Mouse (Mus musculus) thymus, adult 2 months (tissue): ENCODE data around the gene Rtp4. TPM values are rescaled to one million over a fixed set of nuclear protein-coding genes. Genes with fewer than 3 reads are reported as not detected.

Experiments used
- DNase-seq: peaks from one replicate; pipeline ENCODE4 v3.0.0; 2021
- H3K27ac ChIP-seq: fragments of 200-500 bp; 2 replicates; pipeline ENCODE4 v1.5.1; 2012; ENCODE audit warnings: low read length, control low read depth; ENCODE audit not compliant: control insufficient read depth, insufficient read depth
- H3K27me3 ChIP-seq: fragments of 200-500 bp; 2 replicates; pipeline ENCODE4 v1.6.1; 2012; ENCODE audit warnings: mild to moderate bottlenecking, low read length, moderate library complexity, mixed read lengths; ENCODE audit not compliant: control insufficient read depth, insufficient read depth
- H3K36me3 ChIP-seq: fragments of 200-500 bp; 2 replicates; pipeline ENCODE4 v1.6.1; 2012; ENCODE audit warnings: mild to moderate bottlenecking, low read length, moderate library complexity; ENCODE audit not compliant: control insufficient read depth, insufficient read depth
- H3K4me1 ChIP-seq: fragments of 200-500 bp; replicated peaks from 2 replicates; pipeline ENCODE4 v1.6.1; 2012; ENCODE audit warnings: low read length; ENCODE audit not compliant: control insufficient read depth, insufficient read depth
- H3K4me3 ChIP-seq: fragments of 200-500 bp; 2 replicates; pipeline ENCODE4 v1.5.1; 2012; ENCODE audit warnings: mild to moderate bottlenecking, low read length, control low read depth, moderate library complexity; ENCODE audit not compliant: control insufficient read depth, insufficient read depth
- CTCF ChIP-seq: fragments of 200-500 bp; IDR thresholded peaks from 2 replicates; pipeline ENCODE4 v1.5.1; 2012; ENCODE audit warnings: mild to moderate bottlenecking, control low read depth, low read length, moderate library complexity, borderline replicate concordance; ENCODE audit not compliant: control insufficient read depth, poor library complexity, insufficient read depth; ENCODE audit errors: extremely low read depth
- POLR2A ChIP-seq: fragments of 200-500 bp; IDR thresholded peaks from 2 replicates; pipeline ENCODE4 v1.6.1; 2012; ENCODE audit warnings: mild to moderate bottlenecking, low read length, control low read depth, moderate library complexity; ENCODE audit not compliant: control insufficient read depth, poor library complexity, insufficient read depth; ENCODE audit errors: extremely low read depth
- WGBS: fragments of 180-500 bp; shearing (Covaris S2); methylation state at CpG from one replicate; pipeline ENCODE4 v1.1.7; 2018; 5-methylcytosine and 5-hydroxymethylcytosine counted together
- polyA plus RNA-seq: library from polyadenylated mRNA; depleted of rRNA; stranded (reverse); fragments of >200 nt; gene quantifications from 2 replicates; pipeline ENCODE4 v1.2.3, GENCODE M21; 2012

Gene Rtp4
- polyA plus RNA-seq, 1 experiment: 39.1 TPM

GRCm38 (mm10) chr16:23517754-23518566, 2.1 kb upstream of the Rtp4 start:
- TF ChIP-seq CTCF (no peak), POLR2A (no peak)
- no peak for DNase-seq
- H3K36me3 ChIP-seq: no peaks in the 10 kb centered on the region
- H3K27me3 ChIP-seq: no peaks in the 10 kb centered on the region
- 92% methylated on average over 20 of the region's 20 CpGs for WGBS
- peaks cover 3% of the 10 kb centered on the region; the same call in 1 of the 2 replicates for H3K4me1 ChIP-seq
- no peak overlapping the region for H3K27ac ChIP-seq
- no peak overlapping the region for H3K4me3 ChIP-seq

DNA sequence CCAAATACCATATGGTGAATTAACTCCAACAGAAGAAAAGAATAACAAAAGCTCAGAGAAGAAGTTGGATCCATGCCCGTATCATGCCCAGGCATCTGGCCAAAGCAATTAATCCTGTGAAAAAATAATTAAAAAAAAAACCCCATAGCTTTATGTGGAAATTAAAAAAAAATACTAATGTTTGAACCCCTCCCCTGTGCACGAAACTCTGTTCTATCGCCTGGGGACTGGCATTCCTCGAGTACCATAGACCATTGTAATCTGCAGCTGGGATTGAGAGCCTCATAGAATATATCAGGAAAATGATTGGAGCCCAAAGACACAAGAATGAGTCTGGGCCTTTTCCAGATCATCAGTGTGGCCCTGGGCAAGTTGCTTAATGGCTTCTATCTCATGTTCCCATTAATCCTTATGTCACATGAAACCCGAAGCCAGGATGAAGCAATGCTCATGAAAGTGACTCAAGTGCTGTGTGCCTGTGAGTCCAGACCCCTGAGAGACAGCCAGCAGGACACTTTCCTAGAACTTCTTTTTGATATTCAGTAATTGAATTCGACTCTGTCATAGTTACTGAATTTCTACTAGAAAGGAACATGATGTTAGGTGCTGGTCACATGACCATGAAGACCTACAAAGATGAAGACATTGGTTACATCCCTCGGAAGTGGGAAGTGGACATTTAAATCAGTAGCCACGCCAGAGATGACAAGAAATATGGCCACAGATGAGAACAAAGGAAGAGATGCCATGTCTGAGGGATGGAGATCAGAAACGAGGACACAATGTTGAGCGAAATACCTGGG, 1.3 kb upstream of the Rtp4 start:
- 88% methylated on average over 10 of the region's 10 CpGs for WGBS
- Histone ChIP-seq H3K4me1 (peaks cover 3% of the 10 kb centered on the region; the same call in 1 of the 2 replicates), H3K27ac (no peak overlapping the region), H3K27me3 (no peaks in the 10 kb centered on the region), H3K4me3 (no peak overlapping the region), H3K36me3 (no peaks in the 10 kb centered on the region)
- DNase-seq: no peak
- TF ChIP-seq CTCF (no peak), POLR2A (no peak)

DNA sequence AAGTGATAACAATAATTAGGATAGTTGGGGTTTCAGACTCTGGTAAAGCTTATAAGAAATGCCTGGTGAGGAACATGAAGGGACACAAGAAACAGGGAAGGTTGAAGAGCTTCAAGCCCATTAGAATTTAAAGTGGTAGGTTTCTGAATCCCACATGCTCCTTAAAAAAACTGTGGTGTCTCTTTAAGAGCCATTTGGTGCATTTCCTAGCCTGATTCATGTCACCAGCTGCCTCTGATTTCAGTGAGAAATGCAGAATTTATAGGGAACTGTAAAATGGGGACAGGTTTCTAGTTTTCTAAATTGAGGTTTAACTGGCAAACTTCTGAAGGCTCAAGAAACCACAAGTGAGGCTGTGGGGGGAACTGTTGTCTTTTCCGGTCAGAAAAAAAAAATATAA, 320 bp upstream of the Rtp4 start:
- no peak overlapping the region for H3K4me3 ChIP-seq
- no peak for DNase-seq
- TF ChIP-seq POLR2A: no peak
- TF ChIP-seq CTCF: no peak
- 3% methylated on average over 1 of the region's 1 CpGs for WGBS
- H3K4me1 ChIP-seq: peaks cover 3% of the 10 kb centered on the region; the same call in 1 of the 2 replicates
- H3K36me3 ChIP-seq: no peaks in the 10 kb centered on the region
- H3K27ac ChIP-seq: no peak overlapping the region
- H3K27me3 ChIP-seq: no peaks in the 10 kb centered on the region

GRCm38 (mm10) chr16:23521092-23521491, 1.0 kb downstream of the Rtp4 start:
- 35% methylated on average over 5 of the region's 5 CpGs for WGBS
- DNase-seq: no peak
- Histone ChIP-seq H3K36me3 (no peaks in the 10 kb centered on the region), H3K27me3 (no peaks in the 10 kb centered on the region), H3K27ac (no peak overlapping the region), H3K4me1 (peaks cover 3% of the 10 kb centered on the region; the same call in 1 of the 2 replicates), H3K4me3 (no peak overlapping the region)
- TF ChIP-seq POLR2A (no peak), CTCF (no peak)

- no peak for DNase-seq
- H3K27ac ChIP-seq: no peak overlapping the region
- WGBS: 95% methylated on average over 5 of the region's 5 CpGs
- no peaks in the 10 kb centered on the region for H3K27me3 ChIP-seq
- H3K4me3 ChIP-seq: no peak overlapping the region
- TF ChIP-seq POLR2A (no peak), CTCF (no peak)
- peaks cover 3% of the 10 kb centered on the region; the same call in 1 of the 2 replicates for H3K4me1 ChIP-seq
- no peaks in the 10 kb centered on the region for H3K36me3 ChIP-seq
Measured at GRCm38 (mm10) chr16:23522081-23522480, 2.0 kb downstream of the Rtp4 start.

DNA sequence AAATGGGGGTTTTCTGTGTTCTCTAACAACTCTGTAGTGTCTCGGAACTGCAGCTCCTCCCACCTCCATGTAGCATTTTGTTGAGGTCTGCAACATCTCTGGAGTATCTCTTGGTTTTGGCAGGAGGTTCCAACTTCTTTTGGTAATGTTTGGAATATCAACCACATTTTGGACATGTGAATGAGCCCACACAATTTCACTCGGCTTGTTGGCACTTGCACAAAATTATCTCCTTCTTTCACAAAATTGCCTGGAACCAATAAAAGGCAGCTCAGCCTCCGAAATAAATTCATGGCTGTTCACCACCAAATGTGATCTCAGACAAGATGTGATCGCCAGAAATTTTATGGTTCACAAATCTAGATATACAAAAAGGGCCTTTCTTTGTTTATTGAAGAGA, 9.1 kb downstream of the Rtp4 start:
- Histone ChIP-seq H3K36me3 (no peaks in the 10 kb centered on the region), H3K27ac (no peak overlapping the region), H3K4me1 (no peaks in the 10 kb centered on the region), H3K4me3 (no peak overlapping the region), H3K27me3 (no peaks in the 10 kb centered on the region)
- DNase-seq: no peak
- TF ChIP-seq CTCF: no peak
- no peak for TF ChIP-seq POLR2A
- 95% methylated on average over 4 of the region's 4 CpGs for WGBS
